Mouse (Mus musculus) adrenal gland, postnatal 0 days (tissue): ENCODE results near the gene Adra2c. TPM values are rescaled to one million over a fixed set of nuclear protein-coding genes. Genes with fewer than 3 reads are reported as not detected.

Experiments
- polyA plus RNA-seq: library from polyadenylated mRNA; unstranded; fragments of >200 nt; fragmentation: Nextera tagmentation; extraction: Ambion mirVana; gene quantifications from 2 replicates; pipeline ENCODE4 v1.2.1, GENCODE M21; 2015

Gene Adra2c
- polyA plus RNA-seq, result 0.68 and 2.7 TPM in 2 replicates

DNA sequence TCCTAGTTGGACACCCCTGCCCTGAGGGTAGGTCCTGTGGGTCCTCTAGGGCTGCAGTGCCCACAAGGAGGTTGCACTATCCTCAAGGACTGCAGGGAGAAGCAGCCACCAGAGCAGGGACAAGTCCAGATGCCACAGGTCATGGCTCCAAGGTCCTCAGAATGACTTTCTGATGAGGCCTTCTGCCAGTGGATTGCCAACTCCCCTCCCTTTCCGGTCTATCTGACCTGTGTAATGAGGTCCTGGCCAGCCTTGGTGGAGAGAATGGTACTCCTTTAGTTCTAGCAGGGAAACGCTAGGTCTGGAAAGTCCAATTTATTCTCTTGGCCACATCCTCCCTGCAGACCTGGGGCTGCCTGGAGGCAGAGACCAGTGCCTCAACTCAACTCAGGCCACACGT lies at the start of gene Adra2c:
Gene Adra2c, plus strand, starts transcription at position 301 of the 400 bp plus-strand sequence.

Other genes with a start within 250 kb of the Adra2c start
- 5.4 and 9.3 TPM in 2 replicates for gene Hgfac, start 236.8 kb upstream of the Adra2c start, polyA plus RNA-seq
- gene Dok7, start 221.6 kb upstream of the Adra2c start, polyA plus RNA-seq, result 3.5 and 6.2 TPM in 2 replicates
- 115 and 136 TPM in 2 replicates for gene Lrpap1, start 172.6 kb upstream of the Adra2c start, polyA plus RNA-seq
- gene Hmx1, start 110.8 kb downstream of the Adra2c start, polyA plus RNA-seq, result 9.4 and 40.5 TPM in 2 replicates
- gene Cpz, start 247.4 kb downstream of the Adra2c start, polyA plus RNA-seq, result 9.1 and 9.4 TPM in 2 replicates